Mouse (Mus musculus): ENCODE results near the gene Mthfd1l. TPM values are rescaled to one million over a fixed set of nuclear protein-coding genes. Genes with fewer than 3 reads are reported as not detected.

Gene Mthfd1l
- polyA plus RNA-seq, 1 experiment: 5.8 TPM

DNA sequence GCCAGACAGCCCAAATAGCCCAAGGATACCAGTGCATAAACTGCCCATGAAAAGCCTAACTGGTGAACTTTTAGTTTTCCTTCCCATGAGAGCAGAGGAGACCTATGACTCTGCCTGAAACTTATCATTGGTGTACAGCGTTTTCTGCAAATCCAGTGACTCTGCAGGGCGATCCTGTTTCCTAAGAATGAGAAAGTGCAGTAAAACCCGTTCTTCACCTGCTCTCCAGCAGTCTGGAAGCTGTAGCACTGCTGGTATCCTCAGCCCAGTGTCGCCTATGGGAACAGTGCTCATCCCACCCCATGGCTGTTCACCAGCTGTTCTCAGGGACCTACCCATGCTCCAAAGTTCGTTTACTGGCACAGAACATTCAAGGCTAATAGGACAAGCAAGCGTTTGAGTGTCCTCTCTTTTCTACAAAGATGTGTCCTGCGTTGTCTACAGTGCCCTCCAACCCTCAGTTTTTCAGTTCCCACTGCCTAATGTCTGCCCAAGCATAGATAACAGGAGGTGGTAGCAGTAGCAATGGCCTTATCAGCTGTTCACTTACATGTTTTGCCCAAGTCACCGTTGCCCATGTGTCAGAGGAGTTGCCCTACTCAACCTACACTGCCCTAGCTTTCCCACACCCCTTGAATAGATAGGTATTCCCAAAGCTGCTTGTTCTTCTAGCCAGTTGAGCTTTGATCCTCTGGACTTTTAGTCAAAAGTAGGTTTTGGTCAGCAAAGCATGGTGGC lies 20.6 kb downstream of the Mthfd1l start:
- TF ChIP-seq POLR2A (IDR thresholded peaks at IDR 0.05; ENCODE audit: low read depth, low read length) (no peak), CTCF (IDR thresholded peaks at IDR 0.05; ENCODE audit: extremely low read depth, insufficient read depth, insufficient read length, insufficient replicate concordance) (no peak)
- H3K27ac ChIP-seq (ENCODE audit: insufficient read depth, low read length): no peak overlapping the region
- no peaks in the 10 kb centered on the region for H3K4me1 ChIP-seq (ENCODE audit: control insufficient read depth, insufficient read depth, insufficient read length)
- H3K36me3 ChIP-seq (ENCODE audit: control insufficient read depth, insufficient read depth, low read length): peaks cover 14% of the 10 kb centered on the region
- WGBS: 87% methylated on average over 8 of the region's 8 CpGs
- H3K4me3 ChIP-seq (ENCODE audit: extremely low read depth, insufficient read depth, insufficient read length): no peak overlapping the region
- DNase-seq (ENCODE audit: low read depth in 1 of 2, low spot score in 2 of 2): no peak
- no peaks in the 10 kb centered on the region for H3K27me3 ChIP-seq (ENCODE audit: control insufficient read depth, insufficient read depth, low read length)

- 85% methylated on average over 4 of the region's 4 CpGs for WGBS
- Histone ChIP-seq H3K36me3 (ENCODE audit: control insufficient read depth, insufficient read depth, low read length) (peaks cover 8% of the 10 kb centered on the region), H3K4me3 (ENCODE audit: extremely low read depth, insufficient read depth, insufficient read length) (no peak overlapping the region), H3K4me1 (ENCODE audit: control insufficient read depth, insufficient read depth, insufficient read length) (no peaks in the 10 kb centered on the region), H3K27ac (ENCODE audit: insufficient read depth, low read length) (no peak overlapping the region), H3K27me3 (ENCODE audit: control insufficient read depth, insufficient read depth, low read length) (no peaks in the 10 kb centered on the region)
- no peak for DNase-seq (ENCODE audit: low read depth in 1 of 2, low spot score in 2 of 2)
- TF ChIP-seq POLR2A (IDR thresholded peaks at IDR 0.05; ENCODE audit: low read depth, low read length): no peak
- TF ChIP-seq CTCF (IDR thresholded peaks at IDR 0.05; ENCODE audit: extremely low read depth, insufficient read depth, insufficient read length, insufficient replicate concordance): peak; percentile 14; the same call in 1 of the 2 replicates
Observed at GRCm38 (mm10) chr10:3995277-3995676, 22.4 kb downstream of the Mthfd1l start.

DNA sequence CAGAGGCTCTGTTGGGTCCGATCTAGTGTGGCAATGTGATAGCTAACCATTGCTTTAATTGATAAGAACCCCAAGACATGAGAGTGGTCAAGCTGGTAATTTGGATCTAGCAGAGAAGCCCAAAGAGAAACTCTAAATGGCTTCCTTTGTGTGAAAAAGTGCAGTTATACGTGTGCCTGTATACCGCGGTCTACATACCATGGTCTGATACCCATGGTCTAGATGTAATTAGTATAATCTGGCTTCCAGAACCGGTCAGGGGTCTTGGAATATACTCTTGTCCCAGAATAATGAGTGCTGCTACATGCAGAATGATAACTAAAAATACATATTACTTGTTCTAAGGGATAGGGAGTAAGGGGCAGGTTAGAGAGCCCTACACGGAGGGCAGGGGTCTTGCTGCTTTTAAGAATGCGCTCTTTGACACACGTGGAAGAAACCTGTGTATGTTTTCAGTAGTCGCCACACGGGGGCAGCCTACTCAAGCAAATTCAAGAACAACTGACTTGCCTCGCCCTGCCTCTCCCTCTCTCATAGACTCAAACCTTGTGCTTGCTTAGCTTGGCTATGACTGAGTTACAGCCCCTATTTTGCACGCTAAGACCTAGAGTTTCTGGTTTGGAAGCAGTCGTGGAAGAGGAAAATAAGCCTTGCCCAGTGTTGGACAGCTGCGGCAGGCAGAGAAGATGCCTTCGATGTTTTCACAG lies 23.4 kb downstream of the Mthfd1l start:
- H3K36me3 ChIP-seq (ENCODE audit: control insufficient read depth, insufficient read depth, low read length): peaks cover 4% of the 10 kb centered on the region
- H3K4me1 ChIP-seq (ENCODE audit: control insufficient read depth, insufficient read depth, insufficient read length): no peaks in the 10 kb centered on the region
- WGBS: 61% methylated on average over 15 of the region's 15 CpGs
- no peaks in the 10 kb centered on the region for H3K27me3 ChIP-seq (ENCODE audit: control insufficient read depth, insufficient read depth, low read length)
- DNase-seq (ENCODE audit: low read depth in 1 of 2, low spot score in 2 of 2): peak; percentile 34 to 54
- TF ChIP-seq CTCF (IDR thresholded peaks at IDR 0.05; ENCODE audit: extremely low read depth, insufficient read depth, insufficient read length, insufficient replicate concordance) (peak; percentile 66; the same call in 1 of the 2 replicates), POLR2A (IDR thresholded peaks at IDR 0.05; ENCODE audit: low read depth, low read length) (no peak)
- H3K27ac ChIP-seq (ENCODE audit: insufficient read depth, low read length): no peak overlapping the region
- no peak overlapping the region for H3K4me3 ChIP-seq (ENCODE audit: extremely low read depth, insufficient read depth, insufficient read length)

- DNase-seq (ENCODE audit: low read depth in 1 of 2, low spot score in 2 of 2): no peak
- H3K27me3 ChIP-seq (ENCODE audit: control insufficient read depth, insufficient read depth, low read length): no peaks in the 10 kb centered on the region
- 91% methylated on average over 7 of the region's 7 CpGs for WGBS
- H3K27ac ChIP-seq (ENCODE audit: insufficient read depth, low read length): no peak overlapping the region
- H3K4me3 ChIP-seq (ENCODE audit: extremely low read depth, insufficient read depth, insufficient read length): no peak overlapping the region
- TF ChIP-seq POLR2A (IDR thresholded peaks at IDR 0.05; ENCODE audit: low read depth, low read length) (no peak), CTCF (IDR thresholded peaks at IDR 0.05; ENCODE audit: extremely low read depth, insufficient read depth, insufficient read length, insufficient replicate concordance) (no peak)
- H3K4me1 ChIP-seq (ENCODE audit: control insufficient read depth, insufficient read depth, insufficient read length): no peaks in the 10 kb centered on the region
- no peaks in the 10 kb centered on the region; the same call in 1 of the 2 replicates for H3K36me3 ChIP-seq (ENCODE audit: control insufficient read depth, insufficient read depth, low read length)
Observed at GRCm38 (mm10) chr10:3997851-3998426, 25.0 kb downstream of the Mthfd1l start.

GRCm38 (mm10) chr10:4002711-4003110 lies 29.8 kb downstream of the Mthfd1l start:
- WGBS: 92% methylated on average over 5 of the region's 5 CpGs

DNA sequence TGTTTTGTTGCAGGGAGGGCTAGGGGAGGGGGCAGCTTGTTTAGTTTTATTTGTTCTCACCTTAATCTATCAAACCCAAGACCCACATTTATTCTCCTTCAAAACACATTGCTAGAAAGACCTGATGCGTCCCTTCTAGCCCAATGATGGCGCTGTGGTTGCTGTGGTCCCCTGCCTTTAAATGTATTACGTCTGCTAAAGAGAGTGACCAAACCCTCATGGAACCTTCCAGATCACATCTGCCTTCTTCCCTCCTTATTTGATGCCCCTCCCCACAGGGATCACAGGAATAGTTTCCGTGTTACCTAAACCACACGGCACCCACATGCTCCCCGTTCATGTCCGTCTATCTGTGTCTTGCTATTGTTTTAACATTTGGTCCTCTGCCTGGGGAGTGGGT lies 32.3 kb downstream of the Mthfd1l start:
- Histone ChIP-seq H3K4me3 (ENCODE audit: extremely low read depth, insufficient read depth, insufficient read length) (no peak overlapping the region), H3K27ac (ENCODE audit: insufficient read depth, low read length) (no peak overlapping the region), H3K27me3 (ENCODE audit: control insufficient read depth, insufficient read depth, low read length) (no peaks in the 10 kb centered on the region), H3K4me1 (ENCODE audit: control insufficient read depth, insufficient read depth, insufficient read length) (no peaks in the 10 kb centered on the region), H3K36me3 (ENCODE audit: control insufficient read depth, insufficient read depth, low read length) (peaks cover 2% of the 10 kb centered on the region; the same call in 1 of the 2 replicates)
- no peak for DNase-seq (ENCODE audit: low read depth in 1 of 2, low spot score in 2 of 2)
- no peak for TF ChIP-seq POLR2A (IDR thresholded peaks at IDR 0.05; ENCODE audit: low read depth, low read length)
- TF ChIP-seq CTCF (IDR thresholded peaks at IDR 0.05; ENCODE audit: extremely low read depth, insufficient read depth, insufficient read length, insufficient replicate concordance): no peak
- 96% methylated on average over 7 of the region's 7 CpGs for WGBS

More at GRCm38 (mm10) chr10:4002711-4003110, 29.8 kb downstream of the Mthfd1l start:
- TF ChIP-seq POLR2A (IDR thresholded peaks at IDR 0.05; ENCODE audit: low read depth, low read length): no peak
- TF ChIP-seq CTCF (IDR thresholded peaks at IDR 0.05; ENCODE audit: extremely low read depth, insufficient read depth, insufficient read length, insufficient replicate concordance): no peak
- Histone ChIP-seq H3K4me1 (ENCODE audit: control insufficient read depth, insufficient read depth, insufficient read length) (no peaks in the 10 kb centered on the region), H3K36me3 (ENCODE audit: control insufficient read depth, insufficient read depth, low read length) (no peaks in the 10 kb centered on the region; the same call in 1 of the 2 replicates), H3K4me3 (ENCODE audit: extremely low read depth, insufficient read depth, insufficient read length) (no peak overlapping the region), H3K27me3 (ENCODE audit: control insufficient read depth, insufficient read depth, low read length) (no peaks in the 10 kb centered on the region), H3K27ac (ENCODE audit: insufficient read depth, low read length) (no peak overlapping the region)
- DNase-seq (ENCODE audit: low read depth in 1 of 2, low spot score in 2 of 2): no peak
